In genomic region chr1:120170307-120170706, GRCm38 (mm10) we compare ENCODE assay signal across 24 mouse cellular contexts. TPM values are rescaled to one million over a fixed set of nuclear protein-coding genes. Genes with fewer than 3 reads are reported as not detected.
DNase-seq lines count a peak whose midpoint lies in the region; ATAC-seq and TF ChIP-seq lines count a peak whose summit lies in the region.
"Had no signal": no experiment of that assay in that cellular context is flagged by ENCODE, and none has a peak within 500 bp of the region (broad histone marks: within the 10 kb centered on the region; RNA-seq: fewer than 3 reads in every experiment).

No protein-coding gene starts in this region.

- no peaks in the 10 kb centered on the region for H3K79me2 ChIP-seq in CH12.LX (replicated peaks; ENCODE audit: control insufficient read depth, extremely low read depth, insufficient read depth, poor library complexity, severe bottlenecking)

- H3K27me3 ChIP-seq in CH12.LX (replicated peaks): no peaks in the 10 kb centered on the region
- H3K27me3 ChIP-seq in stomach, postnatal 0 days (ENCODE audit: control insufficient read depth, insufficient read depth, low read length): no peaks in the 10 kb centered on the region
- H3K27me3 ChIP-seq: embryonic facial prominence, embryonic 12.5 days; forebrain, embryonic 13.5 days; Patski had no signal

- no peak for TF ChIP-seq EP300 in CH12.LX (IDR thresholded peaks at IDR 0.05; ENCODE audit: low read length)
- TF ChIP-seq EP300 in stomach, postnatal 0 days (optimal IDR thresholded peaks at IDR 0.05): no peak

- no peak overlapping the region for H3K27ac ChIP-seq in CH12.LX (ENCODE audit: insufficient read depth, low read depth)
- H3K27ac ChIP-seq in bone marrow macrophage, adult 2 months (ENCODE audit: insufficient read depth, low read depth, low read length): peak overlapping the region; percentile 45
- no peak overlapping the region for H3K27ac ChIP-seq in stomach, postnatal 0 days (replicated peaks)
- H3K27ac ChIP-seq: embryonic facial prominence, embryonic 10.5 days; embryonic facial prominence, embryonic 12.5 days; forebrain, embryonic 13.5 days had no signal

- peak; percentile 53 for ATAC-seq in granulocyte monocyte progenitor cell, adult 5-6 weeks (replicated peaks; ENCODE audit: poor library complexity, severe bottlenecking)
- ATAC-seq in megakaryocyte progenitor cell, adult 5-6 weeks (replicated peaks; ENCODE audit: poor library complexity): peak; percentile 51; the same call in 1 of the 2 replicates
- no peak for ATAC-seq in monocyte, adult 5-6 weeks (replicated peaks; ENCODE audit: insufficient number of reproducible peaks, low FRiP score, low TSS enrichment, poor library complexity, severe bottlenecking)
- no peak for ATAC-seq in stomach, postnatal 0 days (ENCODE audit: low FRiP score, low TSS enrichment)
- ATAC-seq: activated CD4-positive, CD25-positive, alpha-beta regulatory T cell, adult 4 months; CD4-positive, CD25-positive, alpha-beta regulatory T cell, adult 4 months; forebrain, embryonic 13.5 days; forebrain, embryonic 16.5 days; Patski had no signal

- no peak for TF ChIP-seq CTCF in CH12.LX (conservative IDR thresholded peaks at IDR 0.05 in 1 of 2, IDR thresholded peaks at IDR 0.05 in 1 of 2; ENCODE audit: low read depth in 2 of 2, low read length in 2 of 2)
- TF ChIP-seq CTCF in bone marrow macrophage, adult 2 months (IDR thresholded peaks at IDR 0.05; ENCODE audit: low read depth, low read length): no peak
- TF ChIP-seq CTCF in stomach, postnatal 0 days (IDR thresholded peaks at IDR 0.05; ENCODE audit: low read depth): no peak

- H3K9ac ChIP-seq in CH12.LX (ENCODE audit: insufficient read depth, low read depth): no peak overlapping the region
- no peak overlapping the region for H3K9ac ChIP-seq in stomach, postnatal 0 days (ENCODE audit: low read length)
- H3K9ac ChIP-seq: embryonic facial prominence, embryonic 12.5 days; forebrain, embryonic 13.5 days had no signal

- no peak for DNase-seq in CH12.LX (ENCODE audit: extremely low read depth)
- no peak for DNase-seq in spleen, postnatal 4 days (ENCODE audit: low spot score in 2 of 2)
- no peak for DNase-seq in stomach, postnatal 0 days (ENCODE audit: low spot score)
- DNase-seq: adrenal gland, adult 8-10 months; adrenal gland, postnatal 14 days; adrenal gland, postnatal 36 days; B cell, adult 2 months; cerebellum, adult 11 months; cerebellum, adult 18-20 months; cerebellum, adult 8-10 months; cerebellum, adult 9-11 months; cerebellum, postnatal 14 days; cerebellum, postnatal 36 days had no signal

- peaks cover 0 to 1% of the 10 kb centered on the region in 2 experiments for H3K36me3 ChIP-seq in CH12.LX (replicated peaks in 1 of 2; ENCODE audit: control insufficient read depth in 1 of 2, insufficient read depth in 1 of 2, low read length in 1 of 2)
- H3K36me3 ChIP-seq in stomach, postnatal 0 days (ENCODE audit: control insufficient read depth, insufficient read depth, low read length): no peaks in the 10 kb centered on the region
- H3K36me3 ChIP-seq: embryonic facial prominence, embryonic 10.5 days; embryonic facial prominence, embryonic 12.5 days had no signal

- no peak overlapping the region for H3K4me3 ChIP-seq in CH12.LX (replicated peaks in 1 of 3; ENCODE audit: low read depth in 2 of 3, low read length in 2 of 3, poor library complexity in 1 of 3)
- H3K4me3 ChIP-seq in bone marrow macrophage, adult 2 months (ENCODE audit: insufficient read depth, low read length): no peak overlapping the region
- H3K4me3 ChIP-seq in stomach, postnatal 0 days (ENCODE audit: low read depth, low read length): no peak overlapping the region
- H3K4me3 ChIP-seq: embryonic facial prominence, embryonic 10.5 days; embryonic facial prominence, embryonic 12.5 days; forebrain, embryonic 13.5 days had no signal

- in situ Hi-C loops in CH12.LX (cut with MboI; ENCODE audit: low pct_ligation_motif_present, low pct_unique_long_range_greater_than_20kb, low sequenced_read_pairs): loop anchor here (5.0 kb wide), 1 partner anchor 372 kb away; no protein-coding TSS in a partner anchor

- no peak overlapping the region for H3K4me2 ChIP-seq in CH12.LX (ENCODE audit: insufficient read depth, low read depth, poor library complexity, severe bottlenecking)
- no peak overlapping the region for H3K4me2 ChIP-seq in stomach, postnatal 0 days (replicated peaks; ENCODE audit: low read depth)
- H3K4me2 ChIP-seq: embryonic facial prominence, embryonic 12.5 days; forebrain, embryonic 13.5 days had no signal

- no peak for TF ChIP-seq POLR2A in CH12.LX (IDR thresholded peaks at IDR 0.05; ENCODE audit: low read depth, low read length)
- TF ChIP-seq POLR2A in bone marrow macrophage, adult 2 months (IDR thresholded peaks at IDR 0.05; ENCODE audit: borderline replicate concordance, low read depth, low read length): no peak

- dilution Hi-C loops in CH12.LX (cut with MboI; ENCODE audit: extremely low pct_ligation_motif_present, extremely low pct_unique_long_range_greater_than_20kb, low sequenced_read_pairs): no loop called here

- 84% methylated on average over 7 of the region's 7 CpGs for WGBS in stomach, postnatal 0 days

- H3K4me1 ChIP-seq in CH12.LX (ENCODE audit: control insufficient read depth in 1 of 2, insufficient read depth in 2 of 2): peaks cover 14 to 52% of the 10 kb centered on the region in 2 experiments
- peaks cover 16% of the 10 kb centered on the region for H3K4me1 ChIP-seq in bone marrow macrophage, adult 2 months (ENCODE audit: control insufficient read depth, insufficient read depth, low read length)
- H3K4me1 ChIP-seq in stomach, postnatal 0 days (replicated peaks; ENCODE audit: control insufficient read depth, insufficient read depth): no peaks in the 10 kb centered on the region
- H3K4me1 ChIP-seq: embryonic facial prominence, embryonic 10.5 days; embryonic facial prominence, embryonic 12.5 days; forebrain, embryonic 13.5 days had no signal

- H3K9me3 ChIP-seq in CH12.LX (replicated peaks; ENCODE audit: low read length): no peaks in the 10 kb centered on the region
- H3K9me3 ChIP-seq in stomach, postnatal 0 days (ENCODE audit: control insufficient read depth, low read length): no peaks in the 10 kb centered on the region
- H3K9me3 ChIP-seq: embryonic facial prominence, embryonic 10.5 days; embryonic facial prominence, embryonic 12.5 days; forebrain, embryonic 13.5 days had no signal

- no peak for TF ChIP-seq RAD21 in CH12.LX (IDR thresholded peaks at IDR 0.05; ENCODE audit: low read depth, low read length)

TF ChIP-seq in CH12.LX, 34 proteins besides CTCF, POLR2A, EP300 and RAD21:
- TF ChIP-seq E2F4 (IDR thresholded peaks at IDR 0.05; ENCODE audit: insufficient replicate concordance, low read depth, low read length) (no peak), ZKSCAN1 (IDR thresholded peaks at IDR 0.05; ENCODE audit: borderline replicate concordance, low read depth, low read length) (peak; percentile 12; the same call in 1 of the 2 replicates), CHD2 (IDR thresholded peaks at IDR 0.05; ENCODE audit: low read length) (no peak), ZMIZ1 (IDR thresholded peaks at IDR 0.05; ENCODE audit: low read depth, low read length) (no peak), MAX (IDR thresholded peaks at IDR 0.05; ENCODE audit: low read length) (no peak), CHD1 (IDR thresholded peaks at IDR 0.05; ENCODE audit: low read depth, low read length) (no peak), TCF12 (IDR thresholded peaks at IDR 0.05; ENCODE audit: low read depth, low read length) (no peak), MXI1 (IDR thresholded peaks at IDR 0.05; ENCODE audit: low read depth, low read length) (no peak), KAT2A (IDR thresholded peaks at IDR 0.05; ENCODE audit: insufficient replicate concordance, low read length) (no peak)

RNA-seq across cellular contexts. Expression of gene 3110009E18Rik, which starts 49.3 kb away (rescaled TPM):
- 2.7 and 3.3 TPM in 2 replicates for total RNA-seq in CH12.LX (2012; rRNA removed)
- total RNA-seq in CH12.LX (2014; rRNA removed): 4.1 and 4.6 TPM in 2 replicates
- polyA plus RNA-seq in CH12.LX (2012; ENCODE audit: insufficient read length, low read depth): 4.4 and 5.9 TPM in 2 replicates
- 5.3 and 8.7 TPM in 2 replicates for polyA plus RNA-seq in bone marrow macrophage, adult 2 months (2012; ENCODE audit: insufficient read depth, insufficient read length, missing spikeins)
- 11.4 and 12.2 TPM in 2 replicates for total RNA-seq in granulocyte monocyte progenitor cell, adult 5-6 weeks (2014; fragmentation: Nextera tagmentation)
- total RNA-seq in granulocyte monocyte progenitor cell, adult 5-6 weeks (2017): 2.2 and 4.5 TPM in 2 replicates
- total RNA-seq in megakaryocyte progenitor cell, adult 5-6 weeks (2015): 12.3 and 13.0 TPM in 2 replicates
- total RNA-seq in megakaryocyte progenitor cell, adult 5-6 weeks (2017): 2.4 and 11.5 TPM in 2 replicates
- total RNA-seq in monocyte, adult 5-6 weeks (2017): 3.0 to 10.3 TPM (median 8.4 TPM) in 3 replicates
- polyA plus RNA-seq in stomach, postnatal 0 days (2015; fragmentation: Nextera tagmentation; extraction: Ambion mirVana): 10.1 and 11.9 TPM in 2 replicates

RNA-seq across cellular contexts. Expression of gene Dbi, which starts 49.4 kb away (rescaled TPM):
- total RNA-seq in CH12.LX (2012; rRNA removed) (346 and 405 TPM in 2 replicates), CH12.LX (2014; rRNA removed) (499 and 557 TPM in 2 replicates)
- 357 and 399 TPM in 2 replicates for polyA plus RNA-seq in CH12.LX (2012; ENCODE audit: insufficient read length, low read depth)
- 259 and 267 TPM in 2 replicates for polyA plus RNA-seq in bone marrow macrophage, adult 2 months (2012; ENCODE audit: insufficient read depth, insufficient read length, missing spikeins)
- 410 and 536 TPM in 2 replicates for total RNA-seq in granulocyte monocyte progenitor cell, adult 5-6 weeks (2014; fragmentation: Nextera tagmentation)
- total RNA-seq in granulocyte monocyte progenitor cell, adult 5-6 weeks (2017): 307 and 413 TPM in 2 replicates
- total RNA-seq in megakaryocyte progenitor cell, adult 5-6 weeks (2015): 344 and 366 TPM in 2 replicates
- 314 and 346 TPM in 2 replicates for total RNA-seq in megakaryocyte progenitor cell, adult 5-6 weeks (2017)
- 183 to 239 TPM (median 190 TPM) in 3 replicates for total RNA-seq in monocyte, adult 5-6 weeks (2017)
- 1,663 and 1,741 TPM in 2 replicates for polyA plus RNA-seq in stomach, postnatal 0 days (2015; fragmentation: Nextera tagmentation; extraction: Ambion mirVana)

Comparison
In these comparisons a context has a peak if more than half of its experiments do, and no peak if none do; other contexts are left out.
1. ATAC-seq: peak in granulocyte monocyte progenitor cell, adult 5-6 weeks (single experiment) and megakaryocyte progenitor cell, adult 5-6 weeks (single experiment); none in monocyte, adult 5-6 weeks (single experiment) and stomach, postnatal 0 days (single experiment).